Mouse (Mus musculus) lung, adult 18-20 months (tissue): Measurements from ENCODE around the gene Rpl7a.

Source experiments
- DNase-seq, 2 experiments: peaks; one replicate each; pipeline ENCODE4 v3.0.0; 2022; ENCODE audit warnings: mixed read lengths in 2 of 2

The Rpl7a gene

GRCm38 (mm10) chr2:26914148-26914941, 3.8 kb downstream of the Rpl7a start:
- DNase-seq = no peak

GRCm38 (mm10) chr2:26915927-26916728, 5.6 kb downstream of the Rpl7a start, which contains the start of the genes Surf2 and Surf1:
Gene Surf2, plus strand, starts transcription at chr2:26916367.
Gene Surf1, minus strand, starts transcription at chr2:26916530.
- peak; percentile 82 to 83 for DNase-seq

- DNase-seq = no peak
Observed at GRCm38 (mm10) chr2:26916738-26917137, 6.2 kb downstream of the Rpl7a start.

GRCm38 (mm10) chr2:26919684-26920083, 9.1 kb downstream of the Rpl7a start:
- no peak for DNase-seq

- no peak for DNase-seq
Observed at GRCm38 (mm10) chr2:26920190-26920855, 9.8 kb downstream of the Rpl7a start.

- peak in 1 of 2 experiments; percentile 30 for DNase-seq
Observed at GRCm38 (mm10) chr2:26921784-26922183, 11.2 kb downstream of the Rpl7a start.

GRCm38 (mm10) chr2:26927745-26928476, 17.3 kb downstream of the Rpl7a start:
- no peak for DNase-seq

- peak; percentile 65 to 80 for DNase-seq
Observed at GRCm38 (mm10) chr2:26930390-26930789, 19.8 kb downstream of the Rpl7a start.

- DNase-seq = peak; percentile 25 to 38
Observed at GRCm38 (mm10) chr2:26932473-26933303, 22.1 kb downstream of the Rpl7a start.

GRCm38 (mm10) chr2:26933304-26934055, 22.9 kb downstream of the Rpl7a start, which contains the start of the genes Surf4 and Stkld1:
Gene Surf4, minus strand, starts transcription at chr2:26933928.
Gene Stkld1, plus strand, starts transcription at chr2:26934047.
- peak; percentile 97 to 98 for DNase-seq

- no peak for DNase-seq
Observed at GRCm38 (mm10) chr2:26935286-26935685, 24.7 kb downstream of the Rpl7a start.

- no peak for DNase-seq
Observed at GRCm38 (mm10) chr2:26936425-26936824, 25.9 kb downstream of the Rpl7a start.

- DNase-seq = peak; percentile 67 to 77
Observed at GRCm38 (mm10) chr2:26941539-26941938, 31.0 kb downstream of the Rpl7a start.

- DNase-seq = no peak
Observed at GRCm38 (mm10) chr2:26943253-26943652, 32.7 kb downstream of the Rpl7a start.

- DNase-seq = no peak
Observed at GRCm38 (mm10) chr2:26950411-26950810, 39.8 kb downstream of the Rpl7a start.

- no peak for DNase-seq
Observed at GRCm38 (mm10) chr2:26951346-26951905, 40.9 kb downstream of the Rpl7a start.

- peak in 1 of 2 experiments; percentile 29 for DNase-seq
Observed at GRCm38 (mm10) chr2:26952193-26952592, 41.6 kb downstream of the Rpl7a start.

GRCm38 (mm10) chr2:26952866-26953265, 42.3 kb downstream of the Rpl7a start:
- no peak for DNase-seq

GRCm38 (mm10) chr2:26954735-26955395, 44.3 kb downstream of the Rpl7a start:
- DNase-seq = peak in 1 of 2 experiments; percentile 50
